Mouse (Mus musculus): ENCODE measurements around the gene Nr4a1.

GRCm38 (mm10) chr15:101317814-101318500, 63.9 kb downstream of the Nr4a1 start:
- TF ChIP-seq GATA1 (IDR thresholded peaks at IDR 0.05; ENCODE audit: borderline replicate concordance, low read length): no peak
- no peak for TF ChIP-seq FLI1 (IDR thresholded peaks at IDR 0.05; ENCODE audit: low read length)
